Mouse (Mus musculus): ENCODE data around the gene Tmprss11d. TPM values are rescaled to one million over a fixed set of nuclear protein-coding genes. Genes with fewer than 3 reads are reported as not detected.
"Not testable (repeated sequence)": the region's sequence is repeated elsewhere in the genome, so short reads cannot be mapped to it uniquely, and the experiment has no call there.

Gene Tmprss11d
- not detected for total RNA-seq (2021)
- long read RNA-seq, experiment 1 = 0 reads
- long read RNA-seq, experiment 2 = 0 reads

DNA sequence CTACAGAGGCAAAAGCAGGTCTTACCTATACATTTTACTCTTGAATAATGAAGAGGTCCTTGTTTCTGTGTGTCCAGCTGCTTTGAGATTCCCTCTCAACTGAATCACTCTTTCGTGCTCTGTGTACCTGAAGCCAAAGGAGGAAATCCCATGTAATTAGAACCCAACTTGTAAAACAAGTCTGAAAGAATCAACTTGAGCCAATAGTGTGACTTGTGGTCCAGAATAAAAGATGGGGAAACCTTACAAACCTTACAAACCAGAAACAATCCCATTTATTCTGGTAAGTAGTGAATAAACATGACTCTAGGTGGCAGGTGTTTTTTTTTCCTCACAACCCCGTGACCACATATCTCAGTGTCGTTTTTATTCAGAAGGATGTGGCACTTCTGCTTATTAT, at the start of gene Tmprss11d:
Gene Tmprss11d, minus strand, starts transcription at position 101 of the 400 bp plus-strand sequence.
- intact Hi-C loops (cut with DNase I) = no loop called here
- DNase-seq = no peak

GRCm38 (mm10) chr5:86421323-86422028, 48.3 kb upstream of the Tmprss11d start:
- intact Hi-C loops (cut with DNase I) = no loop called here

GRCm38 (mm10) chr5:86419494-86419893, 46.3 kb upstream of the Tmprss11d start:
- DNase-seq = no peak
- intact Hi-C loops (cut with DNase I) = no loop called here

More at GRCm38 (mm10) chr5:86421323-86422028, 48.3 kb upstream of the Tmprss11d start:
- DNase-seq = no peak

- DNase-seq = no peak
- intact Hi-C loops (cut with DNase I) = no loop called here
Measured at GRCm38 (mm10) chr5:86414280-86414679, 41.1 kb upstream of the Tmprss11d start.

GRCm38 (mm10) chr5:86410815-86411214, 37.6 kb upstream of the Tmprss11d start:
- no peak for DNase-seq
- intact Hi-C loops (cut with DNase I) = no loop called here

DNA sequence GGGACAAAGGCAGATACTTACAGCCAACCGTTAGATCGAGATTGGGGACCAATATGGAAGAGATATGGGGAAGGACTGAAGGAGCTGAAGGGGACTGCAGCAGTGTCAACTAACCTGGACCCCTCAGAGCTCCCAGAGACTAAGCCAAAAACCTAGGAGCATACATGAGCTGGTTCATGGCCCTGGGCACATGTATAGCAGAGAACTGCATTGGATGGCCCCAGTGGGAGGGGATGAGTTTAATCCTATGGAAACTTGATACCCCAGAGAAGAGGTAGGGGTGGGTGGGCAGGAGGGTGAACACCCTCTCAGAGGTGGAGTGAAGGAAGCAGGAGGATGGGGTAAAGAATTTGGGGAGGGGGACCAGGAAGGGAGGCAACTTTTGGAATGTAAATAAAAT, 34.7 kb upstream of the Tmprss11d start:
- DNase-seq = no peak
- intact Hi-C loops (cut with DNase I) = loop anchor here (5.0 kb wide), 1 partner anchor 216 kb away; no protein-coding TSS in a partner anchor

DNA sequence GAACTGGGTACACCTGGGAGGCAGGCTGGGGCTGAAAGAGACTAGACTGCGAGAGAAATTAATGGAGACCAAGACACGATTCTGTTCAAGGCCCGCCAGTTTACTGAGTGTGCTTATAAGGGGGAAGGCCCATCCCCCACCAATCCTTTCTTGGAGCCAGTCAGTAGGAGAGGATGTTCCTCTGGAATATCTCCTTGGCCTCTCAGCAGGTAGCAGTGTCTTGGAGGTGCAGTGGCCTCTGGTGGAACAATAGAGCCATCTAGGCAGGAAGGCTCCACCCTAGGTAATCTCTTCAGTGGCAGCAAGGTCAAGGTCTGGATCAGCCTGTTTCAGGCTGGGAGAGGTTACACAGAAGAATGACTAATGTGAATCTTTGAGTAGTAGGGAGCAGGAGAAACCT, 34.0 kb upstream of the Tmprss11d start:
- intact Hi-C loops (cut with DNase I) = loop anchor here (5.0 kb wide), 1 partner anchor 215 kb away; no protein-coding TSS in a partner anchor

DNA sequence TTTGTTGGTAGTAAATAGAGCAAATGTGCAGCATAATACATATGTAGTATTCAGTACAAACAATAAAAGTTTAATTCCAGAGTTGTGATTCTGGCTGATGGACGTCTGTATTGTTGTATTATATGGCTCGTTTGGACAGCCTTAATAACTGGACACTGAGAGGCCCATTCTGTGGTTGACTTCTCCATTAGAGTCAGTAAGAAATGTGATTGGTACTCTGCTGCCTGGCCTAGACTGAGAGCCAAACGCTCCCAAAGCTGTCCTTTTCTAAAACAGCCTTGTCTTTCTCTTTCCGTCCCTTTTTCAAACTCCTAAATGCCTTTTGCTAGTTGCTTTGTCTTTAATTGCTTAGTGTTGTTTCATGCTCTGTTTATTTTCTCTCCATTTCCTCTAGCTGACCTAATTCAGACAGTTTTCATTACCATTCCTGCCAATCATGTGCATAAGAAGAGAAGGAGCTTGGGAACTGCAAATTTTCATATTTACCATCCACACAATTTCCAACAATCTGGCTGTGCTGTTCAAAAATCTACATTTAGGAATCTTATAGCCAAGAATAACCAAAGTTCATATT, 13.7 kb downstream of the Tmprss11d start:
- no peak for DNase-seq
- intact Hi-C loops (cut with DNase I) = no loop called here

More for the DNA sequence above, 34.0 kb upstream of the Tmprss11d start:
- no peak for DNase-seq

DNA sequence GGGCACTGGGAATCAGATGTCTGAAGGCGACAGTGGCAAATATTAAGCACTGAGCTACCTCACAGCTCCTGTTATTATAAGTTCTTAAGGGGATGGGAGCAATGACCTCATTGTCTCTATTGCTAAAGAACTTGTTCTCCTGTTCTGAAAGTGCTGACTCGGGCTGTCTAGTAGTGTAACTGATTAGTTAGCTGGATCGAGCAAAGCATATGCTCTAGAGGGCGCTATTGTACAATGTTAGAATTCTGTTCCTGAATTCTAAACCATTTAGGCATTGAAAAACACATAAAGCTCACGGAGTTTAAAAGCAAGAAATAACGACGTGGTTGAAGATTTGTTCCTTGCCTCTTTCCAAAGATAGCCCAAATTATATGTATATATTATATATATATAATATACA, 20.3 kb downstream of the Tmprss11d start:
- no peak for DNase-seq
- intact Hi-C loops (cut with DNase I) = no loop called here

GRCm38 (mm10) chr5:86318018-86318956, 54.9 kb downstream of the Tmprss11d start:
- DNase-seq; intact Hi-C loops (cut with DNase I): not testable (repeated sequence)

- intact Hi-C loops (cut with DNase I) = no loop called here
- no peak for DNase-seq
Measured at GRCm38 (mm10) chr5:86306116-86306515, 67.1 kb downstream of the Tmprss11d start.

GRCm38 (mm10) chr5:86303877-86304276, 69.3 kb downstream of the Tmprss11d start:
- intact Hi-C loops (cut with DNase I) = no loop called here
- no peak for DNase-seq

- DNase-seq = no peak
- intact Hi-C loops (cut with DNase I) = no loop called here
Measured at GRCm38 (mm10) chr5:86289208-86289607, 84.0 kb downstream of the Tmprss11d start, which contains the start of gene Tmprss11c. TSS of gene Tmprss11c (minus strand) at chr5:86289308.

Other genes with a start within 250 kb of the Tmprss11d start
- 1 to 10 TPM; 3.8 to 4.0 TPM for gene Uba6, start 200.6 kb downstream of the Tmprss11d start, total RNA-seq (2021)
- not detected for gene Gnrhr, start 175.5 kb downstream of the Tmprss11d start, total RNA-seq (2021)
- gene Tmprss11c, start 84.1 kb downstream of the Tmprss11d start, total RNA-seq (2021) = not detected
- gene Tmprss11a, start 95.6 kb upstream of the Tmprss11d start, total RNA-seq (2021) = not detected
- gene Tmprss11g, start 145.2 kb upstream of the Tmprss11d start, total RNA-seq (2021) = not detected